Mouse (Mus musculus) neural tube, embryonic 11.5 days (tissue): ENCODE measurements around the gene Efna5. TPM values are rescaled to one million over a fixed set of nuclear protein-coding genes. Genes with fewer than 3 reads are reported as not detected.
A peak's percentile ranks its signal among the peaks of the same experiment; 100 is the strongest.

Experiments used
- ATAC-seq: fragments of 200-750 bp; cut with Nextera tagmentation; 2 replicates; pipeline ENCODE4 v1.8.0; 2017; ENCODE audit warnings: moderate number of reproducible peaks, mild to moderate bottlenecking, moderate TSS enrichment, moderate library complexity; ENCODE audit not compliant: insufficient read depth, low FRiP score, low TSS enrichment
- DNase-seq: peaks from one replicate; pipeline ENCODE4 v3.0.0-alpha.2; 2015; ENCODE audit warnings: low spot score
- H3K27ac ChIP-seq: fragments of 300-500 bp; sonication (generic); 2 replicates; pipeline ENCODE4 v1.5.1; 2014; ENCODE audit warnings: low read depth, mild to moderate bottlenecking, low read length
- H3K27me3 ChIP-seq: fragments of 300-500 bp; sonication (generic); 2 replicates; pipeline ENCODE4 v1.6.1; 2014; ENCODE audit warnings: mild to moderate bottlenecking, low read length, mixed read lengths; ENCODE audit not compliant: control insufficient read depth, insufficient read depth
- H3K36me3 ChIP-seq: fragments of 300-500 bp; sonication (generic); 2 replicates; pipeline ENCODE4 v1.6.1; 2014; ENCODE audit warnings: mild to moderate bottlenecking, low read length, moderate library complexity, mixed read lengths; ENCODE audit not compliant: control insufficient read depth, insufficient read depth
- H3K4me1 ChIP-seq: fragments of 300-500 bp; sonication (generic); 2 replicates; pipeline ENCODE4 v1.6.1; 2014; ENCODE audit warnings: low read length, mixed read lengths; ENCODE audit not compliant: control insufficient read depth, insufficient read depth
- H3K4me2 ChIP-seq: fragments of 300-500 bp; sonication (generic); 2 replicates; pipeline ENCODE4 v1.6.1; 2014; ENCODE audit warnings: low read depth, mild to moderate bottlenecking, moderate library complexity
- H3K4me3 ChIP-seq: fragments of 300-500 bp; sonication (generic); 2 replicates; pipeline ENCODE4 v1.5.1; 2014; ENCODE audit warnings: low read depth, low read length
- H3K9ac ChIP-seq: fragments of 300-500 bp; sonication (generic); 2 replicates; pipeline ENCODE4 v1.6.1; 2014; ENCODE audit warnings: mild to moderate bottlenecking, low read length
- H3K9me3 ChIP-seq: fragments of 300-500 bp; sonication (generic); 2 replicates; pipeline ENCODE4 v1.6.1; 2016; ENCODE audit warnings: low read length; ENCODE audit not compliant: control insufficient read depth
- WGBS: fragments of 180-500 bp; shearing (Covaris S2); extraction: QIAGEN DNeasy Blood & Tissue Kit; methylation state at CpG from one replicate; pipeline ENCODE4 v1.1.7; 2014; 5-methylcytosine and 5-hydroxymethylcytosine counted together
- polyA plus RNA-seq: library from polyadenylated mRNA; unstranded; fragments of >200 nt; fragmentation: Nextera tagmentation; extraction: Ambion mirVana; gene quantifications from 2 replicates; pipeline ENCODE4 v1.2.1, GENCODE M21; 2014

Efna5 gene
- polyA plus RNA-seq, 1 experiment from 2014 or later: 40.1 TPM

- Histone ChIP-seq H3K9me3 (no peaks in the 10 kb centered on the region), H3K27me3 (no peaks in the 10 kb centered on the region), H3K9ac (no peak overlapping the region), H3K4me1 (no peaks in the 10 kb centered on the region), H3K4me2 (no peak overlapping the region), H3K4me3 (no peak overlapping the region), H3K36me3 (no peaks in the 10 kb centered on the region), H3K27ac (no peak overlapping the region)
- 80% methylated on average over 6 of the region's 6 CpGs for WGBS
- no peak for DNase-seq
- ATAC-seq: no peak
Measured at GRCm38 (mm10) chr17:62676409-62676808, 204.7 kb downstream of the Efna5 start.

- Histone ChIP-seq H3K27ac (no peak overlapping the region), H3K4me2 (no peak overlapping the region), H3K4me1 (no peaks in the 10 kb centered on the region), H3K36me3 (no peaks in the 10 kb centered on the region), H3K9ac (no peak overlapping the region), H3K9me3 (no peaks in the 10 kb centered on the region), H3K27me3 (no peaks in the 10 kb centered on the region), H3K4me3 (no peak overlapping the region)
- no peak for ATAC-seq
- WGBS: 55% methylated on average over 5 of the region's 5 CpGs
- DNase-seq: no peak
Measured at GRCm38 (mm10) chr17:62675811-62676255, 205.3 kb downstream of the Efna5 start.

GRCm38 (mm10) chr17:62672068-62672467, 209.0 kb downstream of the Efna5 start:
- ATAC-seq: no peak
- H3K4me3 ChIP-seq: no peak overlapping the region
- no peak overlapping the region for H3K27ac ChIP-seq

GRCm38 (mm10) chr17:62666761-62667160, 214.4 kb downstream of the Efna5 start:
- ATAC-seq: no peak
- Histone ChIP-seq H3K9ac (no peak overlapping the region), H3K27me3 (no peaks in the 10 kb centered on the region), H3K27ac (no peak overlapping the region), H3K36me3 (no peaks in the 10 kb centered on the region), H3K4me1 (no peaks in the 10 kb centered on the region), H3K4me2 (no peak overlapping the region), H3K4me3 (no peak overlapping the region), H3K9me3 (no peaks in the 10 kb centered on the region)
- 82% methylated on average over 6 of the region's 6 CpGs for WGBS
- no peak for DNase-seq

More at GRCm38 (mm10) chr17:62672068-62672467, 209.0 kb downstream of the Efna5 start:
- Histone ChIP-seq H3K4me1 (no peaks in the 10 kb centered on the region), H3K9me3 (no peaks in the 10 kb centered on the region), H3K36me3 (no peaks in the 10 kb centered on the region), H3K9ac (no peak overlapping the region), H3K27me3 (no peaks in the 10 kb centered on the region), H3K4me2 (no peak overlapping the region)
- DNase-seq: no peak
- WGBS: 81% methylated on average over 8 of the region's 8 CpGs

- Histone ChIP-seq H3K27me3 (no peaks in the 10 kb centered on the region), H3K9ac (no peak overlapping the region), H3K27ac (no peak overlapping the region), H3K4me3 (no peak overlapping the region), H3K36me3 (no peaks in the 10 kb centered on the region), H3K9me3 (no peaks in the 10 kb centered on the region), H3K4me2 (no peak overlapping the region), H3K4me1 (no peaks in the 10 kb centered on the region)
- ATAC-seq (no peak), DNase-seq (no peak)
- WGBS: 87% methylated on average over 7 of the region's 7 CpGs
Measured at GRCm38 (mm10) chr17:62665823-62666222, 215.3 kb downstream of the Efna5 start.

GRCm38 (mm10) chr17:62664709-62665108, 216.4 kb downstream of the Efna5 start:
- Histone ChIP-seq H3K27me3 (no peaks in the 10 kb centered on the region), H3K4me3 (no peak overlapping the region), H3K9ac (no peak overlapping the region), H3K4me2 (no peak overlapping the region), H3K4me1 (peaks cover 3% of the 10 kb centered on the region; the same call in 1 of the 2 replicates), H3K9me3 (no peaks in the 10 kb centered on the region), H3K36me3 (no peaks in the 10 kb centered on the region), H3K27ac (no peak overlapping the region)
- 84% methylated on average over 2 of the region's 2 CpGs for WGBS
- ATAC-seq: no peak
- no peak for DNase-seq

GRCm38 (mm10) chr17:62661801-62662200, 219.3 kb downstream of the Efna5 start:
- no peaks in the 10 kb centered on the region for H3K9me3 ChIP-seq

GRCm38 (mm10) chr17:62659501-62660175, 221.5 kb downstream of the Efna5 start:
- Histone ChIP-seq H3K4me2 (no peak overlapping the region), H3K4me1 (peaks cover 4% of the 10 kb centered on the region; the same call in 1 of the 2 replicates), H3K9me3 (no peaks in the 10 kb centered on the region), H3K27me3 (no peaks in the 10 kb centered on the region), H3K27ac (no peak overlapping the region), H3K9ac (no peak overlapping the region), H3K4me3 (no peak overlapping the region), H3K36me3 (no peaks in the 10 kb centered on the region)
- ATAC-seq: peak; percentile 60; the same call in 1 of the 2 replicates
- DNase-seq: no peak
- WGBS: 76% methylated on average over 14 of the region's 14 CpGs

More at GRCm38 (mm10) chr17:62661801-62662200, 219.3 kb downstream of the Efna5 start:
- 59% methylated on average over 7 of the region's 7 CpGs for WGBS
- DNase-seq (no peak), ATAC-seq (no peak)
- H3K4me3 ChIP-seq: no peak overlapping the region
- H3K36me3 ChIP-seq: no peaks in the 10 kb centered on the region
- no peak overlapping the region for H3K4me2 ChIP-seq
- no peaks in the 10 kb centered on the region for H3K27me3 ChIP-seq
- H3K4me1 ChIP-seq: peaks cover 4% of the 10 kb centered on the region; the same call in 1 of the 2 replicates
- H3K27ac ChIP-seq: no peak overlapping the region
- H3K9ac ChIP-seq: no peak overlapping the region
